Mouse (Mus musculus): ENCODE measurements around the gene Cacna1d. TPM values are rescaled to one million over a fixed set of nuclear protein-coding genes. Genes with fewer than 3 reads are reported as not detected.

The Cacna1d gene
- total RNA-seq, 2 experiments from 2014 or later: 3.7 to 3.9 TPM

GRCm38 (mm10) chr14:30222101-30222500 lies 269.2 kb downstream of the Cacna1d start:
- ATAC-seq (ENCODE audit: poor library complexity, severe bottlenecking): no peak

- no peak for ATAC-seq (ENCODE audit: poor library complexity, severe bottlenecking)
Observed at GRCm38 (mm10) chr14:30219851-30220250, 271.4 kb downstream of the Cacna1d start.

GRCm38 (mm10) chr14:30218114-30218513 lies 273.1 kb downstream of the Cacna1d start:
- 0 out of 2 replicates have a peak, but pooled peaks have one; percentile 35 for ATAC-seq (ENCODE audit: poor library complexity, severe bottlenecking)

DNA sequence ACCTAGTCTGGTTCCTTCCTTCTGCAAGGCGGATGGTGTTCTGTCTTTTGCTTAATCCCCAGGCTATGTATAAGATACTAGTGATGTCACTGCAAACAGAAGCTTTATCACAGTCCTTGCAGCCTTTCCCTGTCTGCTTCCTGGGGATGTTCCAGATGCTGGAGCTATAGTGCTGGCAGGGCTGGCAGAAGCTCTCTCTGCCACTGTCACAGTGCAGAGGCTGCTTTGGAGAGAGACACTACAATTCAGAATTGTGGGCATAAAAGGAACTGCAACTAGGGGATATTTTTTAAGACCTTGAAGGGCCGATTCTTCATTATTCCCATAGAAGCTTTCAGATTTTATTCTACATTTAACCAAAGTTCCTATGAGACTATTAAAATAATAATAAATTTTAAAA lies 274.1 kb downstream of the Cacna1d start:
- ATAC-seq (ENCODE audit: poor library complexity, severe bottlenecking): no peak

DNA sequence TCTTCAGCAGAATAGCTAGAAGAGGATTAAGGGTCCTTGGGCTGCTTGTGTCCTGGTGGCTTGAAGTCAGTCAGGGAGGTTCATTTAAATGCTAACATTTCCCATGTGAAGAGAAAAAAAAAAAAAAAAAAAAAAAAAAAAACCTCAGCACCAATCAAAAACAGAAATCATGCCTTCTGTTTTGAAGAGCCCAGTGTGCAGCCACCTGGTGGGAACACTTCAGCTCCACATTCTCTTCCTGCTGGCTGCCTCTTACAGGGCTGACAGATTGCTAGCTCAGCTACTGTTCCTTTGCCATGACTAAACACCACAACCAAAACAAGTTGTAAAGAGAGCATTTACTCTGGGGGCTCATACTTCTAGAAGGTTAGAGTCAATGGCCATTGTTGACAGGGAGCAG lies 283.1 kb downstream of the Cacna1d start:
- ATAC-seq (ENCODE audit: poor library complexity, severe bottlenecking): no peak

DNA sequence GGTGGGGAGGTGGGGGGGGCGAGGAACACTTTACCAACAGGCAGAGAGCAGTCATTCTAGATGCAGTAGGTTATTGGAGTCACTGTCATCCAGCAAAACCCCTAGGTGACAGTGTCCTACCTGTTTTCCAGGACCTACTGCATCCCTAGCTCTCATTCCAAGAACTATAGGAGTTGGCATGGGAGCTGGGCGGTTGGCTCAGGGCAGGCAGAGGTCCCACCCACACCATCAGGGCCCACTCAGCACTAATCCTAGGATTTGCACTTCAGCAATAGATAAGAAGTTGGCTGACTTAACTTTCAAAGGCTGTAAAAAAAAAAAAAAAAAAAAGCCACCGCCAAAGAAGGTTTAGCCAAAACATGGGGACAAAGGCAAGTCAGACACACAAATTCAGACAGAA lies 285.4 kb downstream of the Cacna1d start:
- no peak for ATAC-seq (ENCODE audit: poor library complexity, severe bottlenecking)

GRCm38 (mm10) chr14:30204526-30204925 lies 286.7 kb downstream of the Cacna1d start:
- ATAC-seq (ENCODE audit: poor library complexity, severe bottlenecking): no peak

GRCm38 (mm10) chr14:30200310-30200709 lies 290.9 kb downstream of the Cacna1d start:
- peak; percentile 66 for ATAC-seq (ENCODE audit: poor library complexity, severe bottlenecking)

- no peak for ATAC-seq (ENCODE audit: poor library complexity, severe bottlenecking)
Observed at GRCm38 (mm10) chr14:30198882-30199281, 292.4 kb downstream of the Cacna1d start.

DNA sequence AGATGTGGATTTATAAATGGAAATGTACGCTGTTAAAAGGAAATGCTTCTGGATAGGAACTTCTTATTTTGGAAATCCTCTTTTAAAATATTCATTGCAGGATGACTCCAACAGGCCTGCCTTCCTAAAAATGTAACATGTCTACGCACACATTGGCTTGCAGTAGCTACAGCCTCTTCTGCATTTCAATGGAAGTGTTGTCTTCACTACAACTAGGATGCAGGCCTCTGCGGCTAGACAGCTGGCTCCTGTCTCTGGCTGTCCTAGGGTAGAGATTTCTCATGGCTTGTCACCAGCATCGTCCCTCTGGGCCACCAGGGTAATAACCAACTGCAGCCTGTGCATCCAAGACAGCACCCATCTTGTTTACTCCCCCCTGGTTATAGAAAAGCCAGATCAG lies 293.1 kb downstream of the Cacna1d start:
- no peak for ATAC-seq (ENCODE audit: poor library complexity, severe bottlenecking)

- no peak for ATAC-seq (ENCODE audit: poor library complexity, severe bottlenecking)
Observed at GRCm38 (mm10) chr14:30196959-30197358, 294.3 kb downstream of the Cacna1d start.

DNA sequence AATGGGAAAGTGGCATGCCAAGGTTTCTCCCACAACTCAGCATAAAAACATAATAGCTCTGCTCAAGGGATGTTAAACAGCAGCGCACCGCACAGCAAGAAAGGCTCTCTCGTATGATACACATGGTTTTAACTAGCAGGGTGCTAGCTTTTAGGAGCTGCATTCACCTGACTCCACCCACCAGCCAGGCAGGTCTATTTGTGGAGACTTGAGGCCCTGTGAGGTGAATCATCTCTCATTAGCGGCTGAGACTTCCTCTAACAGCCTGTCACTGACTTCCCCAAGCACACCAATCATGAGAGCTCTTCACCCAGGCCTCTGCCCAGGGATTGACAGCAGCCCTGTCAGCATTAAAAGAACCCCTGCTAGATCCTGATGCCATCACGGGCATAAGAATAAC lies 295.0 kb downstream of the Cacna1d start:
- ATAC-seq (ENCODE audit: poor library complexity, severe bottlenecking): peak; percentile 86

DNA sequence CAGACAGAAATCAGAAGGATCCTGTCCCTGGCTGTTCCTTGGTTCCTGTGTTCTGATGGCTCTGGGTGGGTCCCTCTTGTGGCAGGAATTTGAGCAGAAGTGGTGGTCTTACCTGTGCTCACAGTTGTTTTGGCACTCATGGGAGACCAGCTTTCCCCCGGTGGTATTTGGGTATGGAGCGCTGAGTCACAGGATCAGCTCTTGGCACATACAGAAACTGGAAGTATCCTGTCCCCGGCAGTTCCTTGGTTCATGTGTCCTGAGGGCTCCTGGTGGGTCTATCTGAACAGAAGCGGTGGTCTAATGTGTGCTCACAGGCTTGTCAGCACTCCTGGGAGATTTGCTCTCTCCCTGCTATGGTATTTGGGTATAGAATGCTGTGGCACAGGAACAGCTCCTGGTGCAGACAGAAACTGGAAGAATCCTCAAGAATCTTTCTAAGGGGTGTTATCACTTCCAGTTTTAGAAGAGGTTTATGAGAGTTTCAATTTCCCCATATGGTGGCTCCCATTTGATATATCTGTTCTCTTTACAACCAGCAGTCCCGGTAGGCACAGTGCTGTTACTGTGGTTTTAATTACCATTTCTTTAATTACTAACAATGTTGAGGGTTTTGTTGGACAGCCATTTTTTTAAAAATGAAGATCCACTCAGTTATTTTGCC lies 300.8 kb downstream of the Cacna1d start:
- ATAC-seq (ENCODE audit: poor library complexity, severe bottlenecking): peak; percentile 86

- ATAC-seq (ENCODE audit: poor library complexity, severe bottlenecking): no peak
Observed at GRCm38 (mm10) chr14:30185616-30186274, 305.5 kb downstream of the Cacna1d start.

- ATAC-seq (ENCODE audit: poor library complexity, severe bottlenecking): no peak
Observed at GRCm38 (mm10) chr14:30184445-30185152, 306.7 kb downstream of the Cacna1d start.

DNA sequence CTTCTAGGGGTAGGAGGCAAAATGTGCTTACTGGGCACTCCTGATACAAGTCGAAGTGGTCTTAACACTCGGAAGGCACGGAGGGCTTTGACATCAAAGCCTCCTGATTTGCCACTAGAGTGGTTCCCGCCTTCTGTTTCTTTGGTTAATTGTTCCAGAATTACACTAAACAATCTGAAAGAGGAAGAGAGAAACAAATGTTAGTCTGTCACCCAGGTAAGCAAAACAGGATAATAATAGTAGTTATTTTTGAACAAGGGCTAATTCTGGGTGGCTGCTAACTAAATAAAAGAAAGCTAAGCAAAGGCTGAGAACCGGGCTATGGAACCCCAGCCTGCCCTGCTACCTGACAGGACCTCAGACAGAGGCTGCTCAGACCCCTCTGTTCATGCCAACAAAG lies 307.2 kb downstream of the Cacna1d start:
- ATAC-seq (ENCODE audit: poor library complexity, severe bottlenecking): no peak

DNA sequence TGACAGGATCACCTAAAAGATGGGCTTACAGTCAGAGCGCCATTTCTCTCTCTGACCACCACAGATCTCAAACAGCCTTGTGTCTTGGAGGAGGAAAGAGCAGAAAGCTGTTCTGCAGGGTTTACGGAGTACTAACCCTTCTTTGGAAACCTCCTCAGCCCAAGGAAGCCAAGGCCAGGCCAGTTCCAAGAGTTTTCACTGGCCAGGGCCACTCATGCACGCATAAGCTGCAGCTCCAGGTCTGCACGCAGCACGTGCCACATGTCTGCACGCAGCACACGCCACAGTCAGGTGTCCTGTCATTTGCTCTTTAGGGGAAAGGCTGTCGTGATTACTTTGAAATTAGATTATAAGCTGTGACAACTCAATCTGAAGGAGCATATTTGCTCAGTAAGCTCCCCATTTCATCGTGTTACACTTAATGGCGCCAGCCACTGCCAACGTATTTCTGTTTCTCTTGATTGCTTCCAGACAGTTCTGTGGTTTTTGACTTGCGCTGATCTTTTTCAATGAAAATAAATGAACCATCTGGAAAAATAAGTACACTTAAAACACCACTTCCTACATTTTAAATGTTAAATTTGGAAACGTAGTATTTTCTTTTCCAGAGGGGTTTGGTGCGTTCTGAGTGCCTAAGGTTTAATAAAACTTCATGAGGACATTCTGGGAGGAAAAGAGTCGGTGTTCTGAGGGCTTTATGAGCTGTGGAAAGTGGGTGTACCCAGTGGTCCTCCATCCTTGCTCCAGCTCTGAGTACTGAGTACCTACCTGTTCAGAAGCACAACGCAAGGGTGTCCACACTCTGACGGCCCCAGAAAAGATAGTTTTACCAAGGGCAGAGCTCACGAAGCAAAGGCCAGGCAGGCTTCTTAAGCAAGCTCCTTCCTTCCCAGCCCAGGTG lies 308.4 kb downstream of the Cacna1d start:
- ATAC-seq (ENCODE audit: poor library complexity, severe bottlenecking): no peak

- no peak for ATAC-seq (ENCODE audit: poor library complexity, severe bottlenecking)
Observed at GRCm38 (mm10) chr14:30178306-30178705, 312.9 kb downstream of the Cacna1d start.

DNA sequence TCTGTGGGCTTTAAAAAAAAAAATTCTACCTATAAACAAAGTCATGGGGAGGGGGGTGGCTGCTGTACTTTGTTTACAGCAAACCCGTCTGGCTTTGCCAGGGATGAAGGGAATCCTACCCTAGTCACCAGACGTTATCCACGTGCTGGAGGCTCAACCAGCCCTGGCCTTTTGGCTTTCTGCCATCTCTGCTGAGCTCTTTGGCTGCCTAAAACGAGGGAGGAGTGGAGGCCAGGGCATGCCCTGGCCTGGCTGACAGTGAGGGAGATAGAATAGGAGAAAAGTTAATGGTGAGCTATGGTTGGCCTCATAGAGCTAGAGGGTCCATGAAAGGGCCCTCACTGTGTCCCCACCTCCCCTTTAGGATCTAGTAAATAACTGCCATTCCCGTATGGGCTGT lies 313.4 kb downstream of the Cacna1d start:
- ATAC-seq (ENCODE audit: poor library complexity, severe bottlenecking): no peak

GRCm38 (mm10) chr14:30175362-30175761 lies 315.9 kb downstream of the Cacna1d start:
- no peak for ATAC-seq (ENCODE audit: poor library complexity, severe bottlenecking)
